Mouse (Mus musculus) MEL (cell line): ENCODE data around the gene Rab1a. TPM values are rescaled to one million over a fixed set of nuclear protein-coding genes. Genes with fewer than 3 reads are reported as not detected.
A peak's percentile ranks its signal among the peaks of the same experiment; 100 is the strongest.

Source experiments
- DNase-seq: peaks from one replicate; pipeline ENCODE4 v3.0.0; 2011; ENCODE audit warnings: low read depth, low spot score
- H3K27ac ChIP-seq: 2 replicates; pipeline ENCODE4 v1.5.1; 2012; ENCODE audit warnings: low read depth, mild to moderate bottlenecking, control low read depth, low read length, moderate library complexity; ENCODE audit not compliant: control insufficient read depth
- H3K27me3 ChIP-seq, 2 experiments: fragments of 150-350 bp in 1 of 2; sonication (generic) in 1 of 2; 2 replicates each; pipeline ENCODE4 v1.6.1; 2012; ENCODE audit warnings: low read length in 2 of 2, mild to moderate bottlenecking in 2 of 2, improper control_type of control experiment in 1 of 2, moderate library complexity in 1 of 2; ENCODE audit not compliant: insufficient read depth in 2 of 2, control insufficient read depth in 1 of 2
- H3K36me3 ChIP-seq, 2 experiments: 2 replicates each; pipeline ENCODE4 v1.6.1; 2012 to 2014; ENCODE audit warnings: low read length in 2 of 2, improper control_type of control experiment in 1 of 2, inconsistent platforms in 1 of 2, mild to moderate bottlenecking in 1 of 2; ENCODE audit not compliant: insufficient read depth in 2 of 2, control insufficient read depth in 1 of 2
- H3K4me1 ChIP-seq, 2 experiments: fragments of 150-350 bp in 1 of 2; sonication (generic) in 1 of 2; 2 replicates each; pipeline ENCODE4 v1.6.1; 2012; ENCODE audit warnings: low read length in 2 of 2, improper control_type of control experiment in 1 of 2, mild to moderate bottlenecking in 1 of 2; ENCODE audit not compliant: insufficient read depth in 2 of 2, control insufficient read depth in 1 of 2
- H3K4me3 ChIP-seq, 2 experiments: fragments of 150-350 bp in 1 of 2; sonication (generic) in 1 of 2; 2 replicates each; pipeline ENCODE4 v1.5.1; 2012; ENCODE audit warnings: low read depth in 2 of 2, low read length in 2 of 2, mild to moderate bottlenecking in 2 of 2, moderate library complexity in 2 of 2, control low read depth in 1 of 2, improper control_type of control experiment in 1 of 2; ENCODE audit not compliant: control insufficient read depth in 1 of 2, insufficient read depth in 1 of 2
- H3K79me2 ChIP-seq: 2 replicates; pipeline ENCODE4 v1.6.1; 2012; ENCODE audit warnings: mild to moderate bottlenecking, low read length, moderate library complexity; ENCODE audit not compliant: control insufficient read depth, poor library complexity, insufficient read depth
- H3K9ac ChIP-seq: 2 replicates; pipeline ENCODE4 v1.6.1; 2012; ENCODE audit warnings: low read depth, mild to moderate bottlenecking, control low read depth, low read length, moderate library complexity; ENCODE audit not compliant: control insufficient read depth, poor library complexity, severe bottlenecking
- H3K9me3 ChIP-seq: fragments of 150-350 bp; sonication (generic); replicated peaks from 2 replicates; pipeline ENCODE4 v1.6.1; 2012; ENCODE audit warnings: mild to moderate bottlenecking, low read length, improper control_type of control experiment, moderate library complexity; ENCODE audit not compliant: insufficient read depth
- BHLHE40 ChIP-seq: IDR thresholded peaks from 2 replicates; pipeline ENCODE4 v1.6.1; 2012; ENCODE audit warnings: low read depth, mild to moderate bottlenecking, inconsistent platforms, low read length, improper control_type of control experiment, borderline replicate concordance
- CHD1 ChIP-seq: IDR thresholded peaks from 2 replicates; pipeline ENCODE4 v1.6.1; 2012; ENCODE audit warnings: low read depth, mild to moderate bottlenecking, inconsistent platforms, low read length, improper control_type of control experiment
- CTCF ChIP-seq, 3 experiments: IDR thresholded peaks in 2 of 3; conservative IDR thresholded peaks in 1 of 3; 2 replicates each; pipeline ENCODE4 v1.5.1; 2011 to 2012; ENCODE audit warnings: low read length in 3 of 3, low read depth in 2 of 3, mild to moderate bottlenecking in 2 of 3, improper control_type of control experiment in 1 of 3, inconsistent platforms in 1 of 3, mixed read lengths in 1 of 3, moderate library complexity in 1 of 3; ENCODE audit not compliant: control insufficient read depth in 1 of 3, insufficient read depth in 1 of 3, poor library complexity in 1 of 3, severe bottlenecking in 1 of 3
- EP300 ChIP-seq, 2 experiments: IDR thresholded peaks; 2 replicates each; pipeline ENCODE4 v1.6.1; 2011; ENCODE audit warnings: improper control_type of control experiment in 2 of 2, low read length in 2 of 2, low read depth in 1 of 2, mild to moderate bottlenecking in 1 of 2
- ETS1 ChIP-seq: IDR thresholded peaks from 2 replicates; pipeline ENCODE4 v1.6.1; 2012; ENCODE audit warnings: low read depth, mild to moderate bottlenecking, inconsistent platforms, low read length, improper control_type of control experiment, moderate library complexity
- GATA1 ChIP-seq: IDR thresholded peaks from 2 replicates; pipeline ENCODE4 v1.6.1; 2011; ENCODE audit warnings: low read depth, low read length, improper control_type of control experiment
- JUND ChIP-seq: IDR thresholded peaks from 2 replicates; pipeline ENCODE4 v1.6.1; 2011; ENCODE audit warnings: low read depth, mild to moderate bottlenecking, improper control_type of control experiment, low read length
- KAT2A ChIP-seq: conservative IDR thresholded peaks from 2 replicates; pipeline ENCODE4 v1.6.1; 2012; ENCODE audit warnings: low read depth, low read length, improper control_type of control experiment, inconsistent platforms
- MAFK ChIP-seq: IDR thresholded peaks from 2 replicates; pipeline ENCODE4 v1.6.1; 2011; ENCODE audit warnings: low read depth, mild to moderate bottlenecking, low read length, improper control_type of control experiment, borderline replicate concordance
- MAX ChIP-seq: IDR thresholded peaks from 2 replicates; pipeline ENCODE4 v1.6.1; 2011; ENCODE audit warnings: low read length, improper control_type of control experiment
- MAZ ChIP-seq: IDR thresholded peaks from 2 replicates; pipeline ENCODE4 v1.6.1; 2012; ENCODE audit warnings: low read depth, mild to moderate bottlenecking, inconsistent platforms, low read length, improper control_type of control experiment
- MEF2A ChIP-seq: IDR thresholded peaks from 2 replicates; pipeline ENCODE4 v1.6.1; 2014; ENCODE audit warnings: low read depth, mild to moderate bottlenecking, inconsistent platforms, low read length, improper control_type of control experiment; ENCODE audit not compliant: poor library complexity, insufficient replicate concordance, severe bottlenecking; ENCODE audit errors: extremely low read depth
- MXI1 ChIP-seq: IDR thresholded peaks from 2 replicates; pipeline ENCODE4 v1.6.1; 2011; ENCODE audit warnings: mild to moderate bottlenecking, low read depth, low read length, improper control_type of control experiment
- MYC ChIP-seq: IDR thresholded peaks from 2 replicates; pipeline ENCODE4 v1.6.1; 2011; ENCODE audit warnings: low read depth, mild to moderate bottlenecking, low read length, improper control_type of control experiment, moderate library complexity
- NELFE ChIP-seq: IDR thresholded peaks from 2 replicates; pipeline ENCODE4 v1.6.1; 2011; ENCODE audit warnings: low read depth, low read length, improper control_type of control experiment
- POLR2A ChIP-seq, 2 experiments: IDR thresholded peaks; 2 replicates each; pipeline ENCODE4 v1.6.1; 2011 to 2012; ENCODE audit warnings: low read length in 2 of 2, mild to moderate bottlenecking in 2 of 2, control low read depth in 1 of 2, improper control_type of control experiment in 1 of 2, low read depth in 1 of 2, moderate library complexity in 1 of 2; ENCODE audit not compliant: control insufficient read depth in 1 of 2, insufficient read depth in 1 of 2, poor library complexity in 1 of 2
- POLR2AphosphoS2 ChIP-seq: IDR thresholded peaks from 2 replicates; pipeline ENCODE4 v1.6.1; 2011; ENCODE audit warnings: low read length, improper control_type of control experiment
- POLR2AphosphoS5 ChIP-seq: IDR thresholded peaks from 2 replicates; pipeline ENCODE4 v1.6.1; 2012; ENCODE audit warnings: low read depth, borderline replicate concordance, mild to moderate bottlenecking, inconsistent platforms, low read length, moderate library complexity, mixed read lengths
- RAD21 ChIP-seq: IDR thresholded peaks from 2 replicates; pipeline ENCODE4 v1.6.1; 2011; ENCODE audit warnings: mild to moderate bottlenecking, low read depth, low read length, improper control_type of control experiment
- RCOR1 ChIP-seq: IDR thresholded peaks from 2 replicates; pipeline ENCODE4 v1.6.1; 2012; ENCODE audit warnings: low read depth, mild to moderate bottlenecking, inconsistent platforms, low read length, improper control_type of control experiment
- SIN3A ChIP-seq: IDR thresholded peaks from 2 replicates; pipeline ENCODE4 v1.6.1; 2012; ENCODE audit warnings: low read length, improper control_type of control experiment, inconsistent platforms
- TBP ChIP-seq: IDR thresholded peaks from 2 replicates; pipeline ENCODE4 v1.8.0; 2011; ENCODE audit warnings: low read depth, low read length, improper control_type of control experiment
- TCF12 ChIP-seq: IDR thresholded peaks from 2 replicates; pipeline ENCODE4 v1.6.1; 2014; ENCODE audit warnings: low read depth, mild to moderate bottlenecking, inconsistent platforms, low read length, improper control_type of control experiment, moderate library complexity
- UBTF ChIP-seq: IDR thresholded peaks from 2 replicates; pipeline ENCODE4 v1.6.1; 2012; ENCODE audit warnings: low read depth, mild to moderate bottlenecking, inconsistent platforms, low read length, improper control_type of control experiment, moderate library complexity, borderline replicate concordance; ENCODE audit not compliant: insufficient read depth
- USF1 ChIP-seq: IDR thresholded peaks from 2 replicates; pipeline ENCODE4 v1.6.1; 2014; ENCODE audit warnings: low read depth, mild to moderate bottlenecking, inconsistent platforms, low read length, improper control_type of control experiment, moderate library complexity
- ZC3H11A ChIP-seq: IDR thresholded peaks from 2 replicates; pipeline ENCODE4 v1.6.1; 2012; ENCODE audit warnings: low read depth, mild to moderate bottlenecking, inconsistent platforms, low read length, improper control_type of control experiment
- ZKSCAN1 ChIP-seq: IDR thresholded peaks from 2 replicates; pipeline ENCODE4 v1.6.1; 2012; ENCODE audit warnings: low read depth, mild to moderate bottlenecking, inconsistent platforms, low read length, improper control_type of control experiment, moderate library complexity
- ZMIZ1 ChIP-seq: IDR thresholded peaks from 2 replicates; pipeline ENCODE4 v1.6.1; 2012; ENCODE audit warnings: low read depth, mild to moderate bottlenecking, inconsistent platforms, low read length, improper control_type of control experiment, moderate library complexity
- ZNF384 ChIP-seq: IDR thresholded peaks from 2 replicates; pipeline ENCODE4 v1.6.1; 2012; ENCODE audit warnings: low read depth, mild to moderate bottlenecking, inconsistent platforms, low read length, improper control_type of control experiment
- polyA plus RNA-seq, 2 experiments: library from polyadenylated mRNA; stranded (reverse) in 1 of 2; unstranded in 1 of 2; fragments of >175 nt in 1 of 2; fragments of >200 nt in 1 of 2; gene quantifications; 2 replicates each; pipeline versions ENCODE4 v1.2.1 to v1.2.4; 2012; ENCODE audit warnings: low replicate concordance in 2 of 2, low read depth in 1 of 2; ENCODE audit not compliant: insufficient read length in 2 of 2, insufficient read depth in 1 of 2, missing spikeins in 1 of 2
- total RNA-seq: library from RNA; depleted of rRNA; stranded (reverse); fragments of 300-350 nt; gene quantifications from 2 replicates; pipeline ENCODE4 v1.2.3, GENCODE M21; 2012

Rab1a gene
- total and polyA plus RNA-seq, 3 experiments = 79.5 to 336 (median 139) TPM

GRCm38 (mm10) chr11:20230286-20230685, 29.1 kb downstream of the Rab1a start:
- H3K9ac ChIP-seq = peak overlapping the region; percentile 9; the same call in 1 of the 2 replicates

GRCm38 (mm10) chr11:20231128-20231878, 30.1 kb downstream of the Rab1a start:
- Histone ChIP-seq H3K4me3 (peak overlapping the region; percentile 12 to 19; a peak in 3 of 4 replicates), H3K4me1 (peaks cover 21 to 30% of the 10 kb centered on the region in 2 experiments)
- TF ChIP-seq ZMIZ1 = no peak
- no peak for TF ChIP-seq CHD1
- TF ChIP-seq KAT2A = no peak
- peak; percentile 11; the same call in 1 of the 2 replicates for TF ChIP-seq TBP
- TF ChIP-seq ZNF384 = peak; percentile 48; the same call in 1 of the 2 replicates
- peak; percentile 94 for TF ChIP-seq MYC
- TF ChIP-seq BHLHE40 = peak; percentile 75; the same call in 1 of the 2 replicates
- TF ChIP-seq MEF2A = no peak
- TF ChIP-seq UBTF = no peak
- peak; percentile 80; the same call in 1 of the 2 replicates for TF ChIP-seq MAZ
- TF ChIP-seq MAX = peak; percentile 15; the same call in 1 of the 2 replicates
- TF ChIP-seq ETS1 = peak; percentile 100
- TF ChIP-seq ZKSCAN1 = no peak
- TF ChIP-seq RAD21 = no peak; the same call in 1 of the 2 replicates
- TF ChIP-seq RCOR1 = peak; percentile 98
- TF ChIP-seq TCF12 = peak; percentile 100
- TF ChIP-seq POLR2AphosphoS2 = 0 out of 2 replicates have a peak, but pooled peaks have one; percentile 45
- peak; percentile 98 for TF ChIP-seq SIN3A
- TF ChIP-seq JUND = 0 out of 2 replicates have a peak, but pooled peaks have one; percentile 9
- peak; percentile 100 for TF ChIP-seq EP300 (IDR thresholded peaks at IDR 0.05; ENCODE audit: low read depth in 1 of 2, low read length in 2 of 2)
- TF ChIP-seq GATA1 = peak; percentile 100
- peak; percentile 21 to 62 (median 32); a peak in 5 of 6 replicates for TF ChIP-seq CTCF (IDR thresholded peaks at IDR 0.05 in 2 of 3, conservative IDR thresholded peaks at IDR 0.05 in 1 of 3; ENCODE audit: control insufficient read depth in 1 of 3, insufficient read depth in 1 of 3, low read depth in 2 of 3, low read length in 3 of 3, poor library complexity in 1 of 3, severe bottlenecking in 1 of 3)
- TF ChIP-seq POLR2AphosphoS5 = no peak
- TF ChIP-seq USF1 = peak; percentile 82
- TF ChIP-seq ZC3H11A = no peak
- TF ChIP-seq NELFE = no peak
- TF ChIP-seq MXI1 = no peak
- TF ChIP-seq MAFK = no peak; the same call in 1 of the 2 replicates

More at GRCm38 (mm10) chr11:20230286-20230685, 29.1 kb downstream of the Rab1a start:
- H3K27me3 ChIP-seq = no peaks in the 10 kb centered on the region
- H3K36me3 ChIP-seq = peaks cover 34 to 48% of the 10 kb centered on the region in 2 experiments
- no peak overlapping the region for H3K4me3 ChIP-seq
- no peak for DNase-seq
- no peaks in the 10 kb centered on the region for H3K9me3 ChIP-seq
- peak in 1 of 2 experiments; percentile 33; a peak in 1 of 4 replicates for TF ChIP-seq POLR2A (IDR thresholded peaks at IDR 0.05; ENCODE audit: control insufficient read depth in 1 of 2, insufficient read depth in 1 of 2, low read depth in 1 of 2, low read length in 2 of 2, poor library complexity in 1 of 2)
- no peak for TF ChIP-seq GATA1
- H3K4me1 ChIP-seq = peaks cover 21 to 30% of the 10 kb centered on the region in 2 experiments
- H3K79me2 ChIP-seq = no peaks in the 10 kb centered on the region
- peak overlapping the region; percentile 93 for H3K27ac ChIP-seq

More at GRCm38 (mm10) chr11:20231128-20231878, 30.1 kb downstream of the Rab1a start:
- Histone ChIP-seq H3K36me3 (peaks cover 34 to 48% of the 10 kb centered on the region in 2 experiments), H3K79me2 (no peaks in the 10 kb centered on the region), H3K27ac (peak overlapping the region; percentile 100), H3K9me3 (no peaks in the 10 kb centered on the region), H3K27me3 (no peaks in the 10 kb centered on the region), H3K9ac (peak overlapping the region; percentile 71)
- peak; percentile 99 for DNase-seq
